Mouse (Mus musculus): ENCODE data around the gene Trim8. TPM values are rescaled to one million over a fixed set of nuclear protein-coding genes. Genes with fewer than 3 reads are reported as not detected.

Trim8 gene
- polyA plus RNA-seq, 1 experiment from 2014 or later = 18.0 TPM

- Histone ChIP-seq H3K9me3 (ENCODE audit: control insufficient read depth, low read length) (no peaks in the 10 kb centered on the region), H3K27me3 (ENCODE audit: control insufficient read depth, insufficient read depth, low read length) (no peaks in the 10 kb centered on the region), H3K4me2 (ENCODE audit: low read depth, severe bottlenecking) (no peak overlapping the region), H3K9ac (ENCODE audit: low read length) (no peak overlapping the region), H3K4me1 (ENCODE audit: control insufficient read depth, insufficient read depth, low read length) (peaks cover 22% of the 10 kb centered on the region), H3K27ac (replicated peaks; ENCODE audit: low read depth, low read length) (no peak overlapping the region), H3K4me3 (ENCODE audit: low read depth, low read length) (no peak overlapping the region), H3K36me3 (ENCODE audit: control insufficient read depth, insufficient read depth, low read length) (peaks cover 7% of the 10 kb centered on the region; the same call in 1 of the 2 replicates)
- DNase-seq (ENCODE audit: low spot score) = no peak
- ATAC-seq (ENCODE audit: insufficient number of reproducible peaks, low FRiP score, low TSS enrichment, low read depth) = no peak
- WGBS = 51% methylated on average over 17 of the region's 17 CpGs
These were observed 18.5 kb upstream of the Trim8 start for GRCm38 (mm10) chr19:46482896-46483516.

GRCm38 (mm10) chr19:46483701-46484328 lies 17.7 kb upstream of the Trim8 start:
- Histone ChIP-seq H3K27me3 (ENCODE audit: control insufficient read depth, insufficient read depth, low read length) (no peaks in the 10 kb centered on the region), H3K4me1 (ENCODE audit: control insufficient read depth, insufficient read depth, low read length) (peaks cover 22% of the 10 kb centered on the region), H3K27ac (replicated peaks; ENCODE audit: low read depth, low read length) (no peak overlapping the region), H3K9me3 (ENCODE audit: control insufficient read depth, low read length) (no peaks in the 10 kb centered on the region), H3K4me3 (ENCODE audit: low read depth, low read length) (no peak overlapping the region), H3K9ac (ENCODE audit: low read length) (no peak overlapping the region), H3K4me2 (ENCODE audit: low read depth, severe bottlenecking) (no peak overlapping the region), H3K36me3 (ENCODE audit: control insufficient read depth, insufficient read depth, low read length) (peaks cover 7% of the 10 kb centered on the region; the same call in 1 of the 2 replicates)
- WGBS = 84% methylated on average over 15 of the region's 15 CpGs
- DNase-seq (ENCODE audit: low spot score) = no peak
- no peak for ATAC-seq (ENCODE audit: insufficient number of reproducible peaks, low FRiP score, low TSS enrichment, low read depth)

GRCm38 (mm10) chr19:46484518-46484917 lies 17.0 kb upstream of the Trim8 start:
- DNase-seq (ENCODE audit: low spot score) (no peak), ATAC-seq (ENCODE audit: insufficient number of reproducible peaks, low FRiP score, low TSS enrichment, low read depth) (no peak)
- H3K4me1 ChIP-seq (ENCODE audit: control insufficient read depth, insufficient read depth, low read length) = peaks cover 16% of the 10 kb centered on the region; the same call in 1 of the 2 replicates
- no peaks in the 10 kb centered on the region for H3K9me3 ChIP-seq (ENCODE audit: control insufficient read depth, low read length)
- no peaks in the 10 kb centered on the region for H3K27me3 ChIP-seq (ENCODE audit: control insufficient read depth, insufficient read depth, low read length)
- no peak overlapping the region for H3K27ac ChIP-seq (replicated peaks; ENCODE audit: low read depth, low read length)
- no peak overlapping the region for H3K4me2 ChIP-seq (ENCODE audit: low read depth, severe bottlenecking)
- WGBS = 85% methylated on average over 5 of the region's 5 CpGs
- no peak overlapping the region for H3K4me3 ChIP-seq (ENCODE audit: low read depth, low read length)
- no peak overlapping the region for H3K9ac ChIP-seq (ENCODE audit: low read length)
- H3K36me3 ChIP-seq (ENCODE audit: control insufficient read depth, insufficient read depth, low read length) = peaks cover 5% of the 10 kb centered on the region; the same call in 1 of the 2 replicates

- no peak overlapping the region for H3K4me3 ChIP-seq (ENCODE audit: low read depth, low read length)
- H3K4me1 ChIP-seq (ENCODE audit: control insufficient read depth, insufficient read depth, low read length) = peaks cover 21% of the 10 kb centered on the region
- DNase-seq (ENCODE audit: low spot score) = no peak
- WGBS = 70% methylated on average over 9 of the region's 9 CpGs
- no peaks in the 10 kb centered on the region for H3K9me3 ChIP-seq (ENCODE audit: control insufficient read depth, low read length)
- no peak overlapping the region for H3K4me2 ChIP-seq (ENCODE audit: low read depth, severe bottlenecking)
- no peaks in the 10 kb centered on the region; the same call in 1 of the 2 replicates for H3K36me3 ChIP-seq (ENCODE audit: control insufficient read depth, insufficient read depth, low read length)
- H3K27me3 ChIP-seq (ENCODE audit: control insufficient read depth, insufficient read depth, low read length) = no peaks in the 10 kb centered on the region
- no peak overlapping the region for H3K9ac ChIP-seq (ENCODE audit: low read length)
- H3K27ac ChIP-seq (replicated peaks; ENCODE audit: low read depth, low read length) = no peak overlapping the region
- no peak for ATAC-seq (ENCODE audit: insufficient number of reproducible peaks, low FRiP score, low TSS enrichment, low read depth)
These were observed 15.7 kb upstream of the Trim8 start for GRCm38 (mm10) chr19:46485847-46486246.

- ATAC-seq (ENCODE audit: insufficient number of reproducible peaks, low FRiP score, low TSS enrichment, low read depth) = no peak
- H3K4me3 ChIP-seq (ENCODE audit: low read depth, low read length) = no peak overlapping the region
These were observed 14.8 kb upstream of the Trim8 start for GRCm38 (mm10) chr19:46486709-46487108.

GRCm38 (mm10) chr19:46489448-46489847 lies 12.1 kb upstream of the Trim8 start:
- Histone ChIP-seq H3K27me3 (ENCODE audit: control insufficient read depth, insufficient read depth, low read length) (no peaks in the 10 kb centered on the region), H3K36me3 (ENCODE audit: control insufficient read depth, insufficient read depth, low read length) (no peaks in the 10 kb centered on the region; the same call in 1 of the 2 replicates), H3K4me1 (ENCODE audit: control insufficient read depth, insufficient read depth, low read length) (peaks cover 11% of the 10 kb centered on the region), H3K9ac (ENCODE audit: low read length) (no peak overlapping the region), H3K4me3 (ENCODE audit: low read depth, low read length) (no peak overlapping the region), H3K27ac (replicated peaks; ENCODE audit: low read depth, low read length) (no peak overlapping the region), H3K9me3 (ENCODE audit: control insufficient read depth, low read length) (no peaks in the 10 kb centered on the region; the same call in 1 of the 2 replicates), H3K4me2 (ENCODE audit: low read depth, severe bottlenecking) (no peak overlapping the region)
- ATAC-seq (ENCODE audit: insufficient number of reproducible peaks, low FRiP score, low TSS enrichment, low read depth) (no peak), DNase-seq (ENCODE audit: low spot score) (no peak)
- 100% methylated on average over 1 of the region's 1 CpGs for WGBS

More at GRCm38 (mm10) chr19:46486709-46487108, 14.8 kb upstream of the Trim8 start:
- Histone ChIP-seq H3K36me3 (ENCODE audit: control insufficient read depth, insufficient read depth, low read length) (no peaks in the 10 kb centered on the region; the same call in 1 of the 2 replicates), H3K27ac (replicated peaks; ENCODE audit: low read depth, low read length) (no peak overlapping the region; the same call in 1 of the 2 replicates), H3K9me3 (ENCODE audit: control insufficient read depth, low read length) (no peaks in the 10 kb centered on the region), H3K9ac (ENCODE audit: low read length) (no peak overlapping the region), H3K4me1 (ENCODE audit: control insufficient read depth, insufficient read depth, low read length) (peaks cover 18% of the 10 kb centered on the region), H3K4me2 (ENCODE audit: low read depth, severe bottlenecking) (no peak overlapping the region), H3K27me3 (ENCODE audit: control insufficient read depth, insufficient read depth, low read length) (no peaks in the 10 kb centered on the region)
- WGBS = 65% methylated on average over 2 of the region's 2 CpGs
- no peak for DNase-seq (ENCODE audit: low spot score)

- DNase-seq (ENCODE audit: low spot score) = peak; percentile 65
- Histone ChIP-seq H3K4me1 (ENCODE audit: control insufficient read depth, insufficient read depth, low read length) (peaks cover 11% of the 10 kb centered on the region), H3K9me3 (ENCODE audit: control insufficient read depth, low read length) (no peaks in the 10 kb centered on the region; the same call in 1 of the 2 replicates), H3K4me3 (ENCODE audit: low read depth, low read length) (no peak overlapping the region), H3K27ac (replicated peaks; ENCODE audit: low read depth, low read length) (no peak overlapping the region), H3K27me3 (ENCODE audit: control insufficient read depth, insufficient read depth, low read length) (no peaks in the 10 kb centered on the region), H3K36me3 (ENCODE audit: control insufficient read depth, insufficient read depth, low read length) (no peaks in the 10 kb centered on the region; the same call in 1 of the 2 replicates), H3K4me2 (ENCODE audit: low read depth, severe bottlenecking) (no peak overlapping the region), H3K9ac (ENCODE audit: low read length) (no peak overlapping the region)
- WGBS = 0% methylated on average over 2 of the region's 2 CpGs
- no peak for ATAC-seq (ENCODE audit: insufficient number of reproducible peaks, low FRiP score, low TSS enrichment, low read depth)
These were observed 10.9 kb upstream of the Trim8 start for GRCm38 (mm10) chr19:46490634-46491033.

GRCm38 (mm10) chr19:46495136-46495535 lies 6.4 kb upstream of the Trim8 start:
- no peaks in the 10 kb centered on the region for H3K27me3 ChIP-seq (ENCODE audit: control insufficient read depth, insufficient read depth, low read length)
- no peak overlapping the region for H3K27ac ChIP-seq (replicated peaks; ENCODE audit: low read depth, low read length)
- DNase-seq (ENCODE audit: low spot score) = no peak
- WGBS = 84% methylated on average over 8 of the region's 8 CpGs
- peaks cover 6% of the 10 kb centered on the region for H3K4me1 ChIP-seq (ENCODE audit: control insufficient read depth, insufficient read depth, low read length)
- no peak overlapping the region for H3K4me3 ChIP-seq (ENCODE audit: low read depth, low read length)
- H3K9ac ChIP-seq (ENCODE audit: low read length) = no peak overlapping the region
- H3K9me3 ChIP-seq (ENCODE audit: control insufficient read depth, low read length) = no peaks in the 10 kb centered on the region; the same call in 1 of the 2 replicates
- H3K36me3 ChIP-seq (ENCODE audit: control insufficient read depth, insufficient read depth, low read length) = no peaks in the 10 kb centered on the region
- H3K4me2 ChIP-seq (ENCODE audit: low read depth, severe bottlenecking) = no peak overlapping the region
- ATAC-seq (ENCODE audit: insufficient number of reproducible peaks, low FRiP score, low TSS enrichment, low read depth) = no peak
